Mouse (Mus musculus): ENCODE data around the gene Spryd3. TPM values are rescaled to one million over a fixed set of nuclear protein-coding genes. Genes with fewer than 3 reads are reported as not detected.

Gene Spryd3
- polyA plus RNA-seq, 1 experiment from 2014 or later, result 35.4 TPM

DNA sequence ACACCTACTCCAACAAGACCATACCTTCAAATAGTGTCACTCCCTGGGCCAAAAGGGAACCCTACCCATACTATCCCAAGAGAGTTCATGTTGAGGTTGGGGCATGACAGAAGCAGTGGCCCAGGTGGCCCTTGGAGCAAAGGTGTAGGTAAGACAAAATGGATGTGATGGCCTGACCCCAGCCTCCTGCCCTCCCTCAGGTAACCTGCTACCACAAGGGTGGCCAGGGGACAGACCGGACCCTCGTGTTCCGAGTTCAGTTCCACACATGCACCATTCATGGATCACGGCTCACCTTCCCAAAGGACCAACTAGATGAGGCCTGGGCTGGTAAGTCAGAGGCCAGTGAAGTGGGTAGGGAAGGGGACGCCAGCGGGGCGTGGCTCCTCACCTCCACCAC, 25.8 kb downstream of the Spryd3 start:
- 93% methylated on average over 7 of the region's 7 CpGs for WGBS
- H3K9me3 ChIP-seq, result no peaks in the 10 kb centered on the region
- ATAC-seq (ENCODE audit: insufficient number of reproducible peaks, low FRiP score, low TSS enrichment, low read depth), result no peak

DNA sequence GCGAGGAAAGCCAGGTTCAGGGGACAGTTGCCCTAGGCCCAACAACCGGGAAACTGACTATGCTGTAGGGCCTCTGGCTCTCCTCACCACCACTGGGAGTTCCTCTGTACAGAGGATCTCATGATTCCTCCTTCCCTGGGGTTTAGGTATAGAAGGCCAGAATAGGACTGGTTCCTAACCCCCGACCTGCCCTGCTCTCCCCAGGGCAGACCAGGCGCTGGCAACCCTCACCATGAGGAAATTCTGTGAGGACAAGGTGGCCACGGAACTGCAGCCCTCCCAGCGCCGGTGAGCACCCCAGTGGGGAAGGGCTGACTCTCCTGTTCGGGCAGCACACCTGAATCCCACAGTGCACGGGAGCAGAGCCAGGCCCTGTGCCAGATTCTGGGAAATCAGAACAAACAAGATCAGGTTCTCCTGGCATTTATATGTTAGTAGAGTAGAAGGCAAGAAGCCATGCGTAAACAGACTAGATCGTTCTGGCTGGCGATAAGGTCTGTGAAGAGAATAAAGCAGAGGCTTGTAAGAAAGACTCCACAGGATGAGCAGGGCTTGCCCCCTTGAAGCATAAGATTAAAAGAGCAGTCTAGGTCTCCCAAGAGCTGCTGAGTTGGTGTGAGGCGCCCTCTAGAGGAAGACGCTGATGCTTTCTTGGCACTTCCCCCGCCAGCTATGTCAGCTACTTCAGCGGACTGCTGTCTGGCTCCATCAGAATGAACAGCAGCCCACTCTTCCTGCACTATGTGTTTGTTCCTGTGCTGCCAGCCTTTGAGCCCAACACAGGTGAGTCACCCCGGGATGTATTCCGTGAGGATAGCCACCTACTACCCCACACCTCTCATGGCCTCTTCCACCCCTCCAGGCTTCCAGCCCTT, 27.1 kb downstream of the Spryd3 start:
- Histone ChIP-seq H3K4me1 (peaks cover 71% of the 10 kb centered on the region), H3K9ac (no peak overlapping the region)
- no peak for ATAC-seq (ENCODE audit: insufficient number of reproducible peaks, low FRiP score, low TSS enrichment, low read depth)

More for the DNA sequence above, 25.8 kb downstream of the Spryd3 start:
- H3K4me3 ChIP-seq, result no peak overlapping the region
- peaks cover 95% of the 10 kb centered on the region for H3K36me3 ChIP-seq
- H3K27ac ChIP-seq, result no peak overlapping the region
- peaks cover 61% of the 10 kb centered on the region for H3K4me1 ChIP-seq
- H3K27me3 ChIP-seq, result no peaks in the 10 kb centered on the region
- no peak overlapping the region for H3K9ac ChIP-seq
- no peak overlapping the region for H3K4me2 ChIP-seq

DNA sequence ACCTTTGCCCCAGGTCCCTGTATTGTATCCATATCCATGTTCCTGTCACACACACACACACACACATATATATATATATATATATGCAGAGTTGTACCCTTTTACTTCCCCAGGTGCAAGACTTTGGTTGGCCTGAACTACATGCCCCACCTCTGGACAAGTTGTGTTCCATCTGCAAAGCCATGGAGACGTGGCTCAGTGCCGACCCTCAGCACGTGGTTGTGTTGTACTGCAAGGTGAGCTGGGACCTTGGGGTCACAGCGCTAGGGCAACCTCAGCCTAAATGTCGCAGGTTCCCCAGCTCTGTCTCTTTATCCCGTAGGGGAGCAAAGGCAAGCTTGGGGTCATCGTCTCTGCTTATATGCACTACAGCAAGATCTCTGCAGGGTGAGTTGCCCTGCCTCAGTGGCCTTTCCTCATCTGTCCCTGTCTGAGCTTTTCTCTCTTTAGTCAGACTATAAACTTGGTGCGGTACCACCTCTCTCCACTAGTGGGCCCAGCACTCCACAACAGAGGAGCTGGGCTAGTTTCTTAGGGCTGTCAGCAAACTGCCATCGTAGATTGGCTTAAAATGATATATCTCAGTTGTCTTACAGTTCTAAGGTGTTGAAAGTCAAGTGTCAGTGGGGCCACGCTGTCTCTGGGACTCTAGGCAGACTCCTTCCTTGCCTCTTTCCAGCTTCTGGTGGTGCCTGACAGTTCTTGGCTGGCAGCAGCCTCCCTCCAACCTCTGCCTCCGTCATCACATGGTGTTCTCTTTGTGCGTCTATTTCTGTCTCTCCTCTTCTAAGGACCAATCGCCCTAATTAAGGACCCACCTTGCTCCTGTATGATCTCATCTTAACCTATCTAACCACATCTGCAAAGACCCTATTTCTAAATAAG, 28.1 kb downstream of the Spryd3 start:
- no peaks in the 10 kb centered on the region for H3K27me3 ChIP-seq
- H3K4me3 ChIP-seq, result no peak overlapping the region
- H3K27ac ChIP-seq, result no peak overlapping the region
- ATAC-seq (ENCODE audit: insufficient number of reproducible peaks, low FRiP score, low TSS enrichment, low read depth), result no peak
- H3K4me2 ChIP-seq, result peak overlapping the region; percentile 67; the same call in 1 of the 2 replicates
- H3K36me3 ChIP-seq, result peaks cover 75% of the 10 kb centered on the region
- peaks cover 81% of the 10 kb centered on the region for H3K4me1 ChIP-seq
- H3K9ac ChIP-seq, result no peak overlapping the region
- 46% methylated on average over 13 of the region's 13 CpGs for WGBS
- H3K9me3 ChIP-seq, result no peaks in the 10 kb centered on the region

More for the DNA sequence above, 27.1 kb downstream of the Spryd3 start:
- no peaks in the 10 kb centered on the region for H3K27me3 ChIP-seq
- H3K9me3 ChIP-seq, result no peaks in the 10 kb centered on the region
- H3K4me3 ChIP-seq, result no peak overlapping the region
- 0 out of 2 replicates have a peak overlapping the region, but pooled peaks have one; percentile 10 for H3K4me2 ChIP-seq
- WGBS, result 52% methylated on average over 18 of the region's 18 CpGs
- no peak overlapping the region for H3K27ac ChIP-seq
- peaks cover 84% of the 10 kb centered on the region for H3K36me3 ChIP-seq

DNA sequence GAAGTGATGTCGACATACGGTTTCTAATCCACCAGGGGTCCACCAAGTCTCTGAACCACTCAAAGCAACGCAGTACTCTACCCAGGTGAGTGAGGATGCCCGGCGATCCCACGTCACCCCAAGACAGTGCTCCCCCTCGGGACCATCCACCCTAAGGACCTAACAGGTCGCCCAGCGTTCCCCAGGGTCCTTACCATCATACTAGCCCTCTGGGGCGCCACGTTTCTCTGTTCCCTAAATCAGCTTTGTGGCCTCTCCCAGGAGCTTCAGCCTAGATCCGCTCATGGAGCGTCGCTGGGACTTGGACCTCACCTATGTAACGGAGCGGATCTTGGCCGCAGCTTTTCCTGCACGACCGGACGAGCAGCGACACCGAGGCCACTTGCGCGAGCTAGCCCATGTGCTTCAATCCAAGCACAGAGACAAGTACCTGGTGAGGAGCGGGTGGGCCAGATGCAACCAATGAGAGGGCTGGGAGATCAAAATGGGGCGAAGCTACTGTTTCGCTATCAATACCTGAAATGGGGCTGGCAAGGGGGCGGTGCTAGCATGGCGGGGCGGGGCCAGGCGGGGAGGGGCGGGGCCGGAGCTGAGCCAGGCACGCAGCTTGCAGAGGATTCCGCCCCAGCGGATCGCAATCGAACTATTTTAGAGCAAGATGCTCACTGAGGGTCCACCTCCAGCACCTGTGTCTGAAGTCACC, 29.1 kb downstream of the Spryd3 start:
- H3K9me3 ChIP-seq, result no peaks in the 10 kb centered on the region
- H3K9ac ChIP-seq, result 0 out of 2 replicates have a peak overlapping the region, but pooled peaks have one; percentile 4
- no peak for ATAC-seq (ENCODE audit: insufficient number of reproducible peaks, low FRiP score, low TSS enrichment, low read depth)
- H3K36me3 ChIP-seq, result peaks cover 65% of the 10 kb centered on the region
- H3K4me1 ChIP-seq, result peaks cover 84% of the 10 kb centered on the region
- H3K27ac ChIP-seq, result peak overlapping the region; percentile 99
- WGBS, result 16% methylated on average over 37 of the region's 38 CpGs
- peak overlapping the region; percentile 67 for H3K4me2 ChIP-seq
- no peaks in the 10 kb centered on the region for H3K27me3 ChIP-seq
- H3K4me3 ChIP-seq, result peak overlapping the region; percentile 57

DNA sequence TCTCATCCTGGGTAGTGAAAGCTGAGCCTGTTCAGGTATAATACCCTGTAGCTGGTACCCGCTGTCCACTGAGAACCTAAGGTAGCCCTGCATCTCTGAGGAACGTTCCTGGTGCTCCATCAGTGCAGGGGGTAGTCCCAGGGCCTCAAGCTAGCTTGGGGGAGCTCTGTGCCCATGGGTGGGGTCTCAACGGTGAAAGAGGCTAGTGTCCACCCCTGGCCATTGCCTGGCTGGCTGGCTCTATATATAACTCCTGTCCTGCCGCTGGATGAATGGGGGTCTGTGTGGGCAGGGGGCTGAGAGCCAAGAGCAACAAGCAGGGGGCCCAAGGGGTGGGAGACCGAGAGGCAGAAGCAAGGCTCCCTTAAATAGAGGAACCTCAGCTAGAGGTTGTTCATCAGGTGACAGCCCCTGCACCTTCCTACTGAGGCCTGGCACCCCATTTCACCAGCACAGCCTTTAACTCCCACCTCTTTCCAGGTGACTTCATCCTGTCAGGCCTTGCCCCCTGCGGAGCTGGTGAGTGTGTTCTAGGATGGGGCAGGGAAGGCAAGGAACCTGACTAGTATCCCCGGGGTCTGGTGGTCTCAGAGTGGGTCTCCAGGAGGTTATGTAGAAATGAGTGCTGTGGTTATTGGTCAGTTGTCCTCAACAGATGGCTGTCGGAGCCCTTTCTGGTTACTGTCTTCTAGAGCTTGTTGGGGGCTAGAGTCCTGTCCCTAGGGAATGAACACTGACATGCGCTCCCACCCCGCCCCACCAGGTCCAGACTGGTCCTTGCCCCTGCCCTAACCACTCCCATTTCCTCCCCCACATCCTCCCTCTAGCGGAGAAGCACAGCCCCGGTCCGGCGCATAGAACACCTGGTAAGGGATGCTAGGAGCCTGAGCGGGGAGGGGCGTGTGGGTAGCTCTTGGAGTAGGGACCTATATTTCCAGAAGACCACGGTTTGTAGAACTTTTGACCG, 30.0 kb downstream of the Spryd3 start:
- Histone ChIP-seq H3K4me1 (peaks cover 89% of the 10 kb centered on the region), H3K4me3 (peak overlapping the region; percentile 57), H3K27me3 (no peaks in the 10 kb centered on the region), H3K4me2 (peak overlapping the region; percentile 67), H3K9me3 (no peaks in the 10 kb centered on the region), H3K27ac (peak overlapping the region; percentile 99), H3K9ac (0 out of 2 replicates have a peak overlapping the region, but pooled peaks have one; percentile 7), H3K36me3 (peaks cover 56% of the 10 kb centered on the region)
- peak; percentile 42 for ATAC-seq (ENCODE audit: insufficient number of reproducible peaks, low FRiP score, low TSS enrichment, low read depth)
- WGBS, result 34% methylated on average over 18 of the region's 18 CpGs

DNA sequence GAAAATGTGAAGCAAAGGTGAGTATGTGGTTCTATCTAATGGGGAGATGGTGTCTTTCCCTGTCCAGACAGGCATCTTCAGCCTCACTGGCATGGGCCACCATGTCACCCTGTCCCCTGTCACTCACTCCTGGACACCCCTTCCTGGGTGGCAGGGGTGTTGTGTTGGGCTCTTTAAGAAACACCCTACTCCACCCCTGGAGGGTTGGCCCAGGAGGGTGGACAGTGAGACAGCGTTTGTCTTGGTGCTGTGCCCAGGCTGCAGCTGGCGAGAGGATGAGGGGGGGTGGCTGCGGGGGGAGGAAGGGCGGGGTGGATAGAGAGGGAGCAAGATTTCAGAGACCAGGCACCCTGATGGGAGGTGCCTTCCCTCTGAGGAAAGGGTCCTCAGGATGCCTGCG, 30.7 kb downstream of the Spryd3 start:
- WGBS, result 34% methylated on average over 5 of the region's 5 CpGs
- Histone ChIP-seq H3K27ac (peak overlapping the region; percentile 99), H3K4me2 (peak overlapping the region; percentile 67), H3K36me3 (peaks cover 49% of the 10 kb centered on the region), H3K9me3 (no peaks in the 10 kb centered on the region), H3K27me3 (no peaks in the 10 kb centered on the region), H3K4me3 (peak overlapping the region; percentile 57), H3K4me1 (peaks cover 88% of the 10 kb centered on the region), H3K9ac (no peak overlapping the region)
- ATAC-seq (ENCODE audit: insufficient number of reproducible peaks, low FRiP score, low TSS enrichment, low read depth), result no peak

DNA sequence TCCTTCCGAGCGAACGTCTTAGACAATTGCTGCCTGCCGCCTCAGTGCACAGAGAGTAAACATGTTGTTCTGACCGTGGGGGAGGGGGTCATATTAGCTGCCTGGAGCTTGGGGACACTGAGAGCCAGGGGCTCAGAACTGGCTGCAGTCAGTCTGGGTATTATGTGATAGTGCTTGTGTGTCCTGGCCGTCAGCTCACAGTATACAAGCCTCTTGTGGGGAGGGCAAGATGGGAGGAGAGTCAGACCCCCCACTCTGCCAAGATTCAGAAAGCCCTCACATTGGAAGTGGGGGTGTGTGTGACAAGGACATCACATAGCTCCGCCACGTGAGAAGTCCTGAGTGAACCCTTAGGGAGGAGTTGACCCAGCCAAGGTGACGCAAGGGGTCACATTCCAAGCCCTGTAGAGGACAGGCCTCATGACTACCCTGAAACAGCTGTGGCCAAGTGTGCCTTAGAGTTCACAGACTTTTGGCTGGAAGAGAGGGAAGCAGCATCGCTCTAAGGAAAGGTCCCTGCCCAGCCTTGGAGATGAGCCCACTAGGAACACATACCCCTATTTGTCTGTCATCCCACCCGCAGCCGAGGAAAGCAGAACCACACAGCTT, 32.0 kb downstream of the Spryd3 start:
- 25% methylated on average over 12 of the region's 12 CpGs for WGBS
- Histone ChIP-seq H3K27ac (peak overlapping the region; percentile 99), H3K36me3 (peaks cover 36% of the 10 kb centered on the region)

DNA sequence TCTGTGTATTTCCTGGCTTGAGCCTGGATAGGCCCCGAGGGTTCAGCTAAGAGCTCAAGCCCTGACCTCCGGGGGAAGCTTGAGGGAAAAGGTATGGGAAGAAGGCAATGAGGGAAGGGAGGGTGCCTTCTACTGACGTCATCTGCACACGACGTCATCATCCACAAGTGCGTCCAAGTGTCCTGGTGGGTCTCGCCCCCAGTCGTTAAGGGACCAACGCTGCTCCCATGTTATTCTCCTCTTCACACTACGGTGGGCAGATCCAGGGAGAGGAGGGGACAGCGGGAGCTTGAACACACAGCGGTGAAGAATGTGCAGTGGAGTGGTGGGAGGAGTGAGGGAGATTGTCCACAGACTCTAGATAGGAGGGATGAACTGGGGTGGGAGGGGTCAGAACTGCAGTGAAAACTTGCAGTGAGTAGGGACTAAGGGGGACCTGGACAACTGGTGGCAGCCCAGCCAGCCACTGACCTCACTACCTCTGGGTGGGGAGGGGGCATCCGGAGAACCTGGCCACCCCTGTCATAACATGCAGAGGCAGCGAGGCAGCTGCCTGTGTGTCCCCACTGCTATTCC, 32.6 kb downstream of the Spryd3 start:
- ATAC-seq (ENCODE audit: insufficient number of reproducible peaks, low FRiP score, low TSS enrichment, low read depth), result no peak
- Histone ChIP-seq H3K36me3 (peaks cover 30% of the 10 kb centered on the region), H3K27me3 (no peaks in the 10 kb centered on the region), H3K4me1 (peaks cover 92% of the 10 kb centered on the region), H3K9ac (peak overlapping the region; percentile 49), H3K4me3 (peak overlapping the region; percentile 57), H3K27ac (peak overlapping the region; percentile 99), H3K9me3 (no peaks in the 10 kb centered on the region), H3K4me2 (peak overlapping the region; percentile 67)
- WGBS, result 10% methylated on average over 14 of the region's 14 CpGs

More for the DNA sequence above, 32.0 kb downstream of the Spryd3 start:
- Histone ChIP-seq H3K4me1 (peaks cover 91% of the 10 kb centered on the region), H3K4me2 (peak overlapping the region; percentile 67), H3K4me3 (peak overlapping the region; percentile 57), H3K27me3 (no peaks in the 10 kb centered on the region), H3K9ac (peak overlapping the region; percentile 49), H3K9me3 (no peaks in the 10 kb centered on the region)
- no peak for ATAC-seq (ENCODE audit: insufficient number of reproducible peaks, low FRiP score, low TSS enrichment, low read depth)

DNA sequence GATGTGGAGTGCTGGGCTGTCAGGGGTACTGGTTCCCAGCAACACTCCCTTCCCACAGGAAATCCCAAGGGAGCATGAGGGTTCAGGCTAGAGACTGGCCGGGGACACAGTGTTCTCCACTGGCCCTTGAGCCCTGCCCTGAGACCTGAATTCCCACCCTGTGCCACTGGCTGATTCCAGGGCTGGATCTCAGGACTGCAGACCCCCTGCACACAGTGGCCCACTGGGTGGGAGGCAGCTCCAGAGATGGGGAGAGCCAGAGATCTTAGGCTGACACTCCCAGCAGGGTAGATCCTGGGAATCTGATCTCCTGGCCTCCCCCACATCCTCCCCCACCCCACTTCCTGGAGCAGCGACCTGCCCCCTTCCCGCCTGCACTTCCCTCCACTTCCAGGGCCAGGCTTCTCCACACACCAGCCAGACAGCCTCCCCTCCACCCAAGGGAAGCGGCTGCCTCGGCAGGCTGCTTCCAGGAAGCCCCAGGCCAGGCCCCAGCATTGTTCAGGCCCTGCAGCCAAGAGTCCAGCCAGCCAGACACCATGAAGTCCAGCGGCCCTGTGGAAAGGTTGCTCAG, 33.4 kb downstream of the Spryd3 start:
- Histone ChIP-seq H3K9me3 (no peaks in the 10 kb centered on the region), H3K27ac (peak overlapping the region; percentile 99), H3K4me1 (peaks cover 92% of the 10 kb centered on the region), H3K4me3 (peak overlapping the region; percentile 57), H3K27me3 (no peaks in the 10 kb centered on the region), H3K4me2 (peak overlapping the region; percentile 67), H3K36me3 (peaks cover 24% of the 10 kb centered on the region), H3K9ac (peak overlapping the region; percentile 49)
- ATAC-seq (ENCODE audit: insufficient number of reproducible peaks, low FRiP score, low TSS enrichment, low read depth), result no peak
- 10% methylated on average over 6 of the region's 6 CpGs for WGBS

Measured in limb, embryonic 15.5 days (tissue).